Mouse (Mus musculus) frontal cortex, adult (tissue): ENCODE results near the gene Tmem88.
"Not testable (repeated sequence)": the region's sequence is repeated elsewhere in the genome, so short reads cannot be mapped to it uniquely, and the experiment has no call there.

ENCODE experiments used
- ATAC-seq: cut with Nextera tagmentation; 2 replicates; pipeline ENCODE4 v1.9.2; 2017; ENCODE audit warnings: mild to moderate bottlenecking, moderate library complexity, mixed read lengths; ENCODE audit not compliant: low TSS enrichment

Gene Tmem88

GRCm38 (mm10) chr11:69403691-69404594 lies 5.9 kb upstream of the Tmem88 start:
- no peak for ATAC-seq

- no peak for ATAC-seq
These were observed 4.0 kb upstream of the Tmem88 start for GRCm38 (mm10) chr11:69401987-69402386.

- peak; percentile 59 for ATAC-seq
These were observed 3.2 kb upstream of the Tmem88 start for GRCm38 (mm10) chr11:69401210-69401637.

GRCm38 (mm10) chr11:69400083-69400850 lies 2.2 kb upstream of the Tmem88 start:
- no peak for ATAC-seq

GRCm38 (mm10) chr11:69399201-69400082 lies 1.4 kb upstream of the Tmem88 start:
- ATAC-seq, result no peak

- ATAC-seq, result no peak
These were observed 609 bp upstream of the Tmem88 start for GRCm38 (mm10) chr11:69398486-69399200.

GRCm38 (mm10) chr11:69397581-69398057 lies 415 bp downstream of the Tmem88 start:
- ATAC-seq, result no peak

GRCm38 (mm10) chr11:69396772-69397171 lies 1.3 kb downstream of the Tmem88 start:
- no peak for ATAC-seq

GRCm38 (mm10) chr11:69395634-69396373 lies 2.2 kb downstream of the Tmem88 start:
- peak; percentile 83 for ATAC-seq

GRCm38 (mm10) chr11:69395235-69395633 lies 2.8 kb downstream of the Tmem88 start, which contains the start of the genes Naa38 and Cyb5d1:
Gene Naa38 (plus strand): TSS chr11:69395487.
Gene Cyb5d1 (minus strand): TSS chr11:69395631.
- peak; percentile 60 for ATAC-seq

GRCm38 (mm10) chr11:69394591-69395167 lies 3.4 kb downstream of the Tmem88 start:
- ATAC-seq, result not testable (repeated sequence)

- ATAC-seq, result no peak
These were observed 7.5 kb downstream of the Tmem88 start for GRCm38 (mm10) chr11:69390400-69391034.

- ATAC-seq, result no peak
These were observed 8.3 kb downstream of the Tmem88 start for GRCm38 (mm10) chr11:69389531-69390399.

- ATAC-seq, result no peak
These were observed 9.4 kb downstream of the Tmem88 start for GRCm38 (mm10) chr11:69388680-69389079.

- ATAC-seq, result no peak
These were observed 11.3 kb downstream of the Tmem88 start for GRCm38 (mm10) chr11:69386758-69387157.

GRCm38 (mm10) chr11:69384979-69385378 lies 13.1 kb downstream of the Tmem88 start:
- ATAC-seq, result no peak

GRCm38 (mm10) chr11:69382478-69383105 lies 15.4 kb downstream of the Tmem88 start:
- no peak for ATAC-seq

GRCm38 (mm10) chr11:69381356-69381755 lies 16.7 kb downstream of the Tmem88 start:
- no peak for ATAC-seq
